Mouse (Mus musculus): ENCODE measurements at regions not wholly inside any gene's neighbourhood (a gene's known extent, or its start where the extent isn't known, plus 50 kb on each side); places are given as distances from the start of the nearest gene placed in this dataset.

DNA sequence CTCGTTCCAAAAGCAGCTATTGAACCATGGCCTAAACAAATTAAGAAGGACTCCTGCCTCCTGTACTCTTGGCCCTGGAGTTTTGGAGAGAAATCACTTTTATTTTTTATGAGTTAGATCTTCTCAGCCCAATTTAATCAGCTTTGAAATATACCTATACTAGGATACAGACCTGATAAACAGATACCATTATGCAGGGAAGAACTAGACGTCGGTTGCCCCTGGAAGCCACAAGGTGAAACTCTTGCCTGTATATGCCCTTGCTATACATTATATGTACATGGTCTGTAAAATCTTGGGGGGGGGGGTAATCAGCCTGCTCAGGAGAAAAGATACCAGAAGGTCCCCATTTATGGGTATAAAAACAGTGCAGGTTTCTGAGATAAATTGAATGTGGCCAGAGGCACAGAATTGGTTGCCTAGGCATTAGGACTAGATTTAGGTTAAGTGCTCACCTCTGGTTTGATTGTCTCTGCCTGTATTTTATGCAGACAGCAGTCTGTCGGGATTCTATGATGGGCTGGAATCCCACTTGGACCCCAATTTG is 1239.9 kb upstream of the A1bg start:
- ATAC-seq (ENCODE audit: low read depth), result no peak
- WGBS, result 78% methylated on average over 4 of the region's 4 CpGs
- Histone ChIP-seq H3K4me1 (replicated peaks; ENCODE audit: control insufficient read depth, insufficient read depth, low read length) (no peaks in the 10 kb centered on the region), H3K27me3 (ENCODE audit: control insufficient read depth, insufficient read depth, low read depth, low read length) (no peaks in the 10 kb centered on the region), H3K9ac (ENCODE audit: low read length) (no peak overlapping the region), H3K4me2 (ENCODE audit: low read depth, low read length) (no peak overlapping the region), H3K36me3 (ENCODE audit: control insufficient read depth, insufficient read depth, low read length) (no peaks in the 10 kb centered on the region), H3K9me3 (ENCODE audit: control insufficient read depth, low read length) (no peaks in the 10 kb centered on the region), H3K4me3 (ENCODE audit: low read length) (no peak overlapping the region), H3K27ac (ENCODE audit: low read length) (no peak overlapping the region)

DNA sequence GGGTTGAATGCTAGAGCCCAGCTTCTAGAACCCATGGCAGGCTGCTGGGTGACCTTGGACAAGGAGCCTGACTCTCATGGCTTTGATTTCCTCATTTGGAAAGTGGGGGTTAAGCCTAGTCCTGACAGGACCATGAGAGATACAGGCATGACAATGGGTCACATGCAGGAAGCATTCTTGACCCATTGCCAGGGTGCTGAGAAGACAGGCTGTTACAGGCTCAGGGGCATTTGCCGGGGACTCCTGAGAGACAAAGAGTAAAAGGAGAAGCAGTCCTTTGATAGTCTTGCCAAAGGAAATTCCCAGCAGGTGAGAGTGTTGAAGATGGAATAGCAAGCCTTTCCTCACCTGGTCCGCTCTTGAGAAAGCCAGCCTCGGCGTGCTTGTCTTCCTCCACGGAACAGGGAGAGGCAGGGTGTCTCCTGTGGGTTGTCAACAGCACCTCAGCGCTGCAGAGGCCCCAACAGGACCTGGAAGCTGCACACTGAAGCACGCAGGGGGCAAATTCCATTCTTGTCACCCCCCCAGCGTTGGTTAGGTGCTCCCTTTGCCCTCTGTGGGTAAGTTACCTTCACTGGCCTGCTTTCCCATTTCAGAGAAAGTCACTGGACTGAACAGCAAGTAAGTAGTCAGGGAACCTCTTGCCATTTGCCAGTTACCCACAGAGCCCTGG is 1239.3 kb upstream of the A1bg start:
- no peaks in the 10 kb centered on the region for H3K36me3 ChIP-seq (ENCODE audit: control insufficient read depth, insufficient read depth, low read length)
- no peak overlapping the region for H3K4me2 ChIP-seq (ENCODE audit: low read depth, low read length)
- H3K27ac ChIP-seq (ENCODE audit: low read length), result no peak overlapping the region
- no peaks in the 10 kb centered on the region for H3K9me3 ChIP-seq (ENCODE audit: control insufficient read depth, low read length)
- no peak overlapping the region for H3K4me3 ChIP-seq (ENCODE audit: low read length)
- H3K4me1 ChIP-seq (replicated peaks; ENCODE audit: control insufficient read depth, insufficient read depth, low read length), result no peaks in the 10 kb centered on the region
- H3K27me3 ChIP-seq (ENCODE audit: control insufficient read depth, insufficient read depth, low read depth, low read length), result no peaks in the 10 kb centered on the region
- H3K9ac ChIP-seq (ENCODE audit: low read length), result no peak overlapping the region
- ATAC-seq (ENCODE audit: low read depth), result no peak
- WGBS, result 54% methylated on average over 8 of the region's 8 CpGs

DNA sequence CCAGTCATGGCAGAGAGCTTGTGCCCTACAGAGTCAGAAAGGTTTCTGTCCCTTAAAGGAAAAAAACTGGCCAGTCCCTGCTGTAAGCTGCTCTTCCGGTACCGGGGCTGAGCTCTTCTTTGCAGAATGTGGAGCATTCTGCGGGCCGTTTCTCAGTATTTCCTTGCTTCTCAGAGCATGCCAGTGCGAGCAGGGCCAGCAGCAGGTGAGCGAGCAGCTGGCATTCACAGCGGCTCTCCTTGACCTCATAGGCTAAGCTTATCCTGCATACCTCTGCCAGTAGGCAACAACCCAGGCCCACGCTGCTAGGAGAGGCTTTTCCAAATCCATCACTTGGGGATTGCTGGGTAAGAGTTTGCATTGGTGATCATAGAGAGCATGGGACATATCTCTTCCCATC is 1238.2 kb upstream of the A1bg start:
- no peak overlapping the region for H3K4me3 ChIP-seq (ENCODE audit: low read length)
- ATAC-seq (ENCODE audit: low read depth), result no peak
- WGBS, result 81% methylated on average over 8 of the region's 8 CpGs

DNA sequence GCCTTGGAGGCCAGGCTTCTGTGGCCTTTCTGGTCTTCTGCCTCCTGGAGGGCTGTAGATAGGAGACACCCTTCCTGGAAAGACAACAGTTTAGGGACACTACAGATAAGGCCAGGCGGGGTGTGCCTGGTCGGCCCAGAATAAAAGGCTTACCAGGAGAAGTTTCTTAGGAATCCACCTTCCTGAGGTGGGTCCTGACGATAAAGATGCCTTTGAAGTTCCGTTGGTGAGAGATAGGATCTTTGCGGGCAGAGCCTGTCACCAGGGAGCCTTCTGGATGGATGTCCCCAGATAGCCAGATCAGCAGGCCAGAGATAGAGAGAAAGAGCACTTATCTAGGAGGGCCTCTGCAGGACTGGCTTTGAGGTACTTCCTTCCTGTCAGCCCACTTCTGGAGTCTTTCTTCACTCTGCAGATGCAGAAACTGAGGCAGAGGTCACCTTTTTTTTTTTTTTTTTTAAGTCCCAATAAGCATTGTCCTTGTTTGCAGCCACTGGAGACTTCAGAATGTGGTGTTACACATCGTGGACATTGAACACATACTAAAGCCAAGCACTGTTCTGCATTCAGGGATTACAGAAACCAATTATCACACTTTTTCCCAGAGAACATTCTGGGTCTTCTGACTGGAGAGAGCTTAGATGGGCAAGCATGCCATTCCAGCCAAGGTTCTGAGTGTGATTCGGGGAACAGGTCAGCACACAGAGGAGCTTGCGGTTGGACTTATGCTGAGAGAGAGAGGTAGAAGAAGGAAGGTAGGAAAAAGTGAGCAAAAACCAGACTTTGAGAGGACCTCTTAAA is 1236.3 kb upstream of the A1bg start:
- Histone ChIP-seq H3K9ac (ENCODE audit: low read length) (no peak overlapping the region), H3K4me1 (replicated peaks; ENCODE audit: control insufficient read depth, insufficient read depth, low read length) (no peaks in the 10 kb centered on the region), H3K36me3 (ENCODE audit: control insufficient read depth, insufficient read depth, low read length) (no peaks in the 10 kb centered on the region), H3K27ac (ENCODE audit: low read length) (no peak overlapping the region), H3K9me3 (ENCODE audit: control insufficient read depth, low read length) (no peaks in the 10 kb centered on the region), H3K27me3 (ENCODE audit: control insufficient read depth, insufficient read depth, low read depth, low read length) (no peaks in the 10 kb centered on the region), H3K4me3 (ENCODE audit: low read length) (no peak overlapping the region), H3K4me2 (ENCODE audit: low read depth, low read length) (no peak overlapping the region)
- ATAC-seq (ENCODE audit: low read depth), result no peak
- 64% methylated on average over 8 of the region's 8 CpGs for WGBS

More for the DNA sequence above, 1238.2 kb upstream of the A1bg start:
- Histone ChIP-seq H3K9me3 (ENCODE audit: control insufficient read depth, low read length) (no peaks in the 10 kb centered on the region), H3K4me1 (replicated peaks; ENCODE audit: control insufficient read depth, insufficient read depth, low read length) (no peaks in the 10 kb centered on the region), H3K27ac (ENCODE audit: low read length) (no peak overlapping the region), H3K9ac (ENCODE audit: low read length) (no peak overlapping the region), H3K27me3 (ENCODE audit: control insufficient read depth, insufficient read depth, low read depth, low read length) (no peaks in the 10 kb centered on the region), H3K4me2 (ENCODE audit: low read depth, low read length) (no peak overlapping the region), H3K36me3 (ENCODE audit: control insufficient read depth, insufficient read depth, low read length) (no peaks in the 10 kb centered on the region)

DNA sequence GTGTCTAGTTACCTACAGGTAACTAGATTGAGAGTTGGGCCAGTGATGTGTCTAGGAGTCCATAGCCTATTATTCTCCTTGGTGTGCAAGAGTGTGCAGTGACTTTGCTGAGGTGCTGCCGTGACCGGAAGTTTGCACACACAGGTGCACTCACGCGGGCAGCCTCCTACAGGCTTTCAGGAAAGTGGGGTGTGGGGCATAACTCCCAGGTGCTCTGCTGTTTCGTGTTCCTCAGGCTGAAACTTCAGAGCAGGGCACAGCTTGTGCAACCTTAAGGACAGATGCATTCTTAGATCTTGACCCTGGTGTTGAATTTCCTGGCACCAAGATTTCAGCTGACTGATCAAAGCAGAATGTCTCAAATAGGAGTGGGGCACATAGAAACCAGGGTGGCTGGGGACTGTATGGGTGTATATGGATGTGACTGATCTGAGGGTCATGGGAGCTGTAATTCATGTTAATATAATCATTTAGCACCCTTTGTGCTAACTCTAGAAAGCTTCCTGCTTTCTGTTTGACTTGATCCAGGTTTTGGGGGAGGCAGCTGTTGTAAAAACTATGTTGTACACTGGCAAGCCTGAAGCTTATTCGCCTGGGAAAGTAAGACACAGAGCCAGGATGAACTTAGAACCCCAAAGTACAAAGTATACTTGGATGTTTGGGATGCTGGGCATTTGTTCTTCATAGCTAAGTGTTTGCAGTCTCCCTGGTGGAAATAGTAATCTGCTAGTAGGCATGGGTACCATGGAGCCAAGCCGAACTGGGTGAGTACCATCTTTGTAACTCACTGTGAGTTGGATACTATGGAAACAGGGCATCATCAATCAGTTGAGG is 1234.6 kb upstream of the A1bg start:
- Histone ChIP-seq H3K4me2 (ENCODE audit: low read depth, low read length) (no peak overlapping the region), H3K27me3 (ENCODE audit: control insufficient read depth, insufficient read depth, low read depth, low read length) (no peaks in the 10 kb centered on the region), H3K9me3 (ENCODE audit: control insufficient read depth, low read length) (no peaks in the 10 kb centered on the region), H3K4me1 (replicated peaks; ENCODE audit: control insufficient read depth, insufficient read depth, low read length) (no peaks in the 10 kb centered on the region), H3K4me3 (ENCODE audit: low read length) (no peak overlapping the region), H3K9ac (ENCODE audit: low read length) (no peak overlapping the region), H3K36me3 (ENCODE audit: control insufficient read depth, insufficient read depth, low read length) (no peaks in the 10 kb centered on the region), H3K27ac (ENCODE audit: low read length) (no peak overlapping the region)
- ATAC-seq (ENCODE audit: low read depth), result no peak
- WGBS, result 86% methylated on average over 7 of the region's 7 CpGs

DNA sequence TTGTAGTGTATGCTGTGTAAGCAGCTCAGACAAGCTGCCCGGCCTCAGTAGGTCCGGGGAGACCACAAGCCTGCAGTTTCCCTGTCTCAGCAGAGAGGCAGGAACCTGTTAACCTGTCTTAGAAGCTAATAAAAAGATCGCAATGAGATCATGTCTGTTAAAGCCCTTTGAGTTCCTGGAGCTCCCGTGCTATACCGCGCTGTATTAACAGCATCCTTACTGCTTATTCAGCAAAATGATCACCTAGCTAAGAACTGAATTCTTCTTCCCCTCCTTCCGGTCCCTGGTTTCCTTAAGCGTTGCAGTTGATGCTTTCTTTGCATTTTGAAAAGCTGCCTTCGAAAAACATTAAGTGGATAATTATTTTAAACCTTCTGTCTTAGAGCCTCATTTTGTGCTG is 1230.4 kb upstream of the A1bg start:
- no peak overlapping the region for H3K9ac ChIP-seq (ENCODE audit: low read length)
- WGBS, result 68% methylated on average over 9 of the region's 9 CpGs
- no peaks in the 10 kb centered on the region for H3K9me3 ChIP-seq (ENCODE audit: control insufficient read depth, low read length)
- ATAC-seq (ENCODE audit: low read depth), result no peak
- H3K36me3 ChIP-seq (ENCODE audit: control insufficient read depth, insufficient read depth, low read length), result no peaks in the 10 kb centered on the region
- no peak overlapping the region for H3K4me2 ChIP-seq (ENCODE audit: low read depth, low read length)
- no peaks in the 10 kb centered on the region for H3K27me3 ChIP-seq (ENCODE audit: control insufficient read depth, insufficient read depth, low read depth, low read length)
- no peak overlapping the region for H3K4me3 ChIP-seq (ENCODE audit: low read length)
- no peak overlapping the region for H3K27ac ChIP-seq (ENCODE audit: low read length)
- H3K4me1 ChIP-seq (replicated peaks; ENCODE audit: control insufficient read depth, insufficient read depth, low read length), result no peaks in the 10 kb centered on the region

DNA sequence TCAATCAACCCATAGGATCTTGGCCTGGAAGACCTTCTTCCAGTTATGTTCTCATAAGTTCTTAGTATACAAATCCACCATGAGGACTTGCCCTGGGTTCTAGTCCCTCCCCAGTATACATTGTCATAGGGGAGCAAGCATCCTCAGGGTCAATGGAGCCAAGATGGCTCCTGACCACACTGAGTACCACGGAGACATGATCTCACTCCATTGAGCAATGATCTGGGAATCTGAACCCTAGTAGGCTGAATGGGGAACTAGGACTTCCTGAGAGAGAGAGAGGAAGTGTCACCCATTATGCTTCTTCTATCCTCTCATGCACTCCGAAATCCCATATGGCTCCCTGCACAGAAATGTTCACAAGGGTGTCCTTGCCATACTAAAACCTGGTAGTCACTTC is 1229.3 kb upstream of the A1bg start:
- no peaks in the 10 kb centered on the region for H3K36me3 ChIP-seq (ENCODE audit: control insufficient read depth, insufficient read depth, low read length)
- H3K4me3 ChIP-seq (ENCODE audit: low read length), result no peak overlapping the region
- no peaks in the 10 kb centered on the region for H3K4me1 ChIP-seq (replicated peaks; ENCODE audit: control insufficient read depth, insufficient read depth, low read length)
- H3K27ac ChIP-seq (ENCODE audit: low read length), result no peak overlapping the region
- no peak overlapping the region for H3K4me2 ChIP-seq (ENCODE audit: low read depth, low read length)
- H3K9me3 ChIP-seq (ENCODE audit: control insufficient read depth, low read length), result no peaks in the 10 kb centered on the region
- H3K9ac ChIP-seq (ENCODE audit: low read length), result no peak overlapping the region
- no peak for ATAC-seq (ENCODE audit: low read depth)
- no peaks in the 10 kb centered on the region for H3K27me3 ChIP-seq (ENCODE audit: control insufficient read depth, insufficient read depth, low read depth, low read length)
- 92% methylated on average over 2 of the region's 2 CpGs for WGBS

DNA sequence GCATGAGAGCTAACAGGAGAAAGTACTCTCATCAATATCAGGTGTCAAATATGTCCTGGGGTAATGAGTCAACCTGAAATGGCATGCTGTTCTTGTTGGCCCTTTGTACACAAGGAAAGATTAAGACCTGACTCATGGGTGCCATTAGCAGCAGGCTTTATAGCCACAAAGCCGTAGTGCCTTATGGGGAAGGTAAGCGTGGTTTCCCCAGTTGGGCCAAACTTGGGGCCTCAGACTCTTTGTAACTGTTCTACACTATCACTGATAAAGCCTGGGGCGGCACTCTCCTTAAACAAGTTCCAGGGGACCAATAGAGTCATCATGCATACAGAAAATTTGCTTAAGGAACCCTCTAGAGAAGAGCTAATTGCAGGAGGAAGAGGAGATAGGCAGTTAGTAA is 1228.9 kb upstream of the A1bg start:
- Histone ChIP-seq H3K27me3 (ENCODE audit: control insufficient read depth, insufficient read depth, low read depth, low read length) (no peaks in the 10 kb centered on the region), H3K4me1 (replicated peaks; ENCODE audit: control insufficient read depth, insufficient read depth, low read length) (no peaks in the 10 kb centered on the region), H3K9ac (ENCODE audit: low read length) (no peak overlapping the region), H3K4me2 (ENCODE audit: low read depth, low read length) (no peak overlapping the region), H3K27ac (ENCODE audit: low read length) (no peak overlapping the region), H3K36me3 (ENCODE audit: control insufficient read depth, insufficient read depth, low read length) (no peaks in the 10 kb centered on the region), H3K9me3 (ENCODE audit: control insufficient read depth, low read length) (no peaks in the 10 kb centered on the region), H3K4me3 (ENCODE audit: low read length) (no peak overlapping the region)
- WGBS, result 88% methylated on average over 3 of the region's 3 CpGs
- no peak for ATAC-seq (ENCODE audit: low read depth)

DNA sequence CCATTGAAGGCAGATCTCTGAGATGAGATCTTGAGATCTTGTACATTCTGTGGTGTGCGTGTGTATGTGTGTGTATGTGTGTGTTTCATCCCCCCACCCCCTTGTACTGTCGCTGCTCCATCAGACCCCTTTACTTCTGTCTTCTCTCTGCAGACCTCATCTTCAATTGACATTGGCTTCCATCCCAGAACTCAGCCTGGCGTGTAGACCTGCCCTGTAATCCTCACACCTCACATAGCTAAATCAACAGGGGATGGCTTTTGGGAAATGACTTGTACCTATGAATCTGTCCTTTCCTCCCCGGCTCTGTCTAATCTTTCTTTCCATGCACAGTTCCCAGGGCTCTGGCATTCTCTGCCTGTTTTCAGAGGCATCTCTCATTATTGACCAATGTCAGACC is 1227.5 kb upstream of the A1bg start:
- H3K4me2 ChIP-seq (ENCODE audit: low read depth, low read length), result no peak overlapping the region
- H3K9me3 ChIP-seq (ENCODE audit: control insufficient read depth, low read length), result no peaks in the 10 kb centered on the region
- H3K27me3 ChIP-seq (ENCODE audit: control insufficient read depth, insufficient read depth, low read depth, low read length), result no peaks in the 10 kb centered on the region
- 77% methylated on average over 4 of the region's 4 CpGs for WGBS
- H3K36me3 ChIP-seq (ENCODE audit: control insufficient read depth, insufficient read depth, low read length), result no peaks in the 10 kb centered on the region
- no peak overlapping the region for H3K4me3 ChIP-seq (ENCODE audit: low read length)
- no peaks in the 10 kb centered on the region for H3K4me1 ChIP-seq (replicated peaks; ENCODE audit: control insufficient read depth, insufficient read depth, low read length)
- ATAC-seq (ENCODE audit: low read depth), result no peak
- H3K9ac ChIP-seq (ENCODE audit: low read length), result no peak overlapping the region
- no peak overlapping the region for H3K27ac ChIP-seq (ENCODE audit: low read length)

Data from lung, embryonic 16.5 days (tissue).